Mouse (Mus musculus): ENCODE data around the gene Tmem108. TPM values are rescaled to one million over a fixed set of nuclear protein-coding genes. Genes with fewer than 3 reads are reported as not detected.
A peak's percentile ranks its signal among the peaks of the same experiment; 100 is the strongest.

The Tmem108 gene
- polyA plus RNA-seq, 1 experiment from 2014 or later, result 13.0 TPM

DNA sequence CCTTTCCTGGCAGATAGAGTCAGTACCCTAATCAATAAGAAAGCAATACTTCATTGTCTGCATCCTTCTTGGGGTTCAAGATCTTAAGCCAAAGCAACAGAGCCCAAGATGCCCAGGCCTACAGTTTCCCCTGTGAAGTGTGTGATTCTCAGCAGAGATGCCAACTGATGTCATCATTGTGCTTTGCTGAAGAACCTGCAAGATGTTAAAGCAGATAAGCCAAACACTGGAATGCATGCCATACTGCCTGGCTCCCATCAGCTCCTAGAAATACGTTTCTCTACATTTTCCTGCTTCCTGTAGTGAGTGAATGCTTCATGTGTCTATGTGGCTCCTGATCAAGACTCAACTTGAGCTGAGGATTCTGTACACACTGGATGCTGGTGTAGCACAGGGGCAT is 122.2 kb downstream of the Tmem108 start:
- Histone ChIP-seq H3K4me2 (ENCODE audit: low read depth, low read length) (no peak overlapping the region), H3K4me3 (ENCODE audit: low read length) (no peak overlapping the region), H3K27ac (ENCODE audit: low read length) (no peak overlapping the region), H3K27me3 (ENCODE audit: control insufficient read depth, insufficient read depth, low read depth, low read length) (no peaks in the 10 kb centered on the region), H3K9ac (ENCODE audit: low read length) (no peak overlapping the region), H3K36me3 (ENCODE audit: control insufficient read depth, insufficient read depth, low read length) (no peaks in the 10 kb centered on the region), H3K9me3 (ENCODE audit: control insufficient read depth, low read length) (no peaks in the 10 kb centered on the region), H3K4me1 (replicated peaks; ENCODE audit: control insufficient read depth, insufficient read depth, low read length) (no peaks in the 10 kb centered on the region; the same call in 1 of the 2 replicates)
- ATAC-seq (ENCODE audit: low read depth), result no peak
- WGBS, result 11% methylated on average over 1 of the region's 1 CpGs

DNA sequence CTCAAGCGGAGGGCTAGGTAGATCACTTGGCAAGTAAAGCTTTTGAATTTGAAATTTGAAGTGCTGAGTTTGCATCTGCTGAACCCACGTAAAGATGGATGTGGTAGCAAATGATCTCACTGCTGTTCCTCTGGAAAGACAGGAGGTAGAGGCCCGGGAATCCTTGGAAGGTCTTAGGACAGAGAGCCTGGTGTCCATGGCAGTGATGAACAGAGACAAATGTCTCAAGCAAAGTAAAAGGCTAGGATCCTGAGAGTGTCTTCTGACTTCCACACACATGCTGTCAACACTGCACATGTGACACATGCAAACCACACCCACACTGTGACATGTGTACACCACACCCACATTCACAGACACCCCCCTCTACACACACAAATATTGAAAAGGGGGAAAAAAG is 124.2 kb downstream of the Tmem108 start:
- Histone ChIP-seq H3K4me1 (replicated peaks; ENCODE audit: control insufficient read depth, insufficient read depth, low read length) (no peaks in the 10 kb centered on the region; the same call in 1 of the 2 replicates), H3K9ac (ENCODE audit: low read length) (no peak overlapping the region), H3K4me2 (ENCODE audit: low read depth, low read length) (no peak overlapping the region), H3K27ac (ENCODE audit: low read length) (no peak overlapping the region), H3K9me3 (ENCODE audit: control insufficient read depth, low read length) (no peaks in the 10 kb centered on the region), H3K36me3 (ENCODE audit: control insufficient read depth, insufficient read depth, low read length) (no peaks in the 10 kb centered on the region), H3K4me3 (ENCODE audit: low read length) (no peak overlapping the region), H3K27me3 (ENCODE audit: control insufficient read depth, insufficient read depth, low read depth, low read length) (no peaks in the 10 kb centered on the region)
- WGBS, result 57% methylated on average over 3 of the region's 3 CpGs
- ATAC-seq (ENCODE audit: low read depth), result no peak

DNA sequence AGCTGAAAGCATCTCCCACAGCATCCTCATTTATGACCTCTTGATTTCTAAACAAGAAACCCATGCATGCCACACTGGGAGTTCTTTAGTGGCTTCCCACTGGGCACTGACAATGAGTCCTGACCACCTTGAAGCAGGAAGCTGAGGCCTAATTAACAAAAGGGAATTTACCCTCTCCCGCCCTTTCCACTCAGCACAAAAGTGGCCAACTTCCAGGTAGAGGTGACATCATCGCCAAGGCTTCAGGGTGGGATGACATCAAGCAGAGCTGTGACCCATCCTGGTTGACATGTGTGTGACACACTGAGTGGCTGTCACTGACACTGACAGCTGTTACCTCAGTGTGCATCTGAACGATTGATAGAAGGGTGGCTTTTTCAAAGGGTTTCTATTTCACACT is 124.8 kb downstream of the Tmem108 start:
- no peak overlapping the region for H3K9ac ChIP-seq (ENCODE audit: low read length)
- H3K9me3 ChIP-seq (ENCODE audit: control insufficient read depth, low read length), result no peaks in the 10 kb centered on the region
- H3K4me1 ChIP-seq (replicated peaks; ENCODE audit: control insufficient read depth, insufficient read depth, low read length), result no peaks in the 10 kb centered on the region; the same call in 1 of the 2 replicates
- 37% methylated on average over 3 of the region's 3 CpGs for WGBS
- no peak overlapping the region for H3K4me2 ChIP-seq (ENCODE audit: low read depth, low read length)
- no peak overlapping the region for H3K27ac ChIP-seq (ENCODE audit: low read length)
- H3K27me3 ChIP-seq (ENCODE audit: control insufficient read depth, insufficient read depth, low read depth, low read length), result no peaks in the 10 kb centered on the region
- H3K4me3 ChIP-seq (ENCODE audit: low read length), result no peak overlapping the region
- no peaks in the 10 kb centered on the region for H3K36me3 ChIP-seq (ENCODE audit: control insufficient read depth, insufficient read depth, low read length)
- ATAC-seq (ENCODE audit: low read depth), result no peak

DNA sequence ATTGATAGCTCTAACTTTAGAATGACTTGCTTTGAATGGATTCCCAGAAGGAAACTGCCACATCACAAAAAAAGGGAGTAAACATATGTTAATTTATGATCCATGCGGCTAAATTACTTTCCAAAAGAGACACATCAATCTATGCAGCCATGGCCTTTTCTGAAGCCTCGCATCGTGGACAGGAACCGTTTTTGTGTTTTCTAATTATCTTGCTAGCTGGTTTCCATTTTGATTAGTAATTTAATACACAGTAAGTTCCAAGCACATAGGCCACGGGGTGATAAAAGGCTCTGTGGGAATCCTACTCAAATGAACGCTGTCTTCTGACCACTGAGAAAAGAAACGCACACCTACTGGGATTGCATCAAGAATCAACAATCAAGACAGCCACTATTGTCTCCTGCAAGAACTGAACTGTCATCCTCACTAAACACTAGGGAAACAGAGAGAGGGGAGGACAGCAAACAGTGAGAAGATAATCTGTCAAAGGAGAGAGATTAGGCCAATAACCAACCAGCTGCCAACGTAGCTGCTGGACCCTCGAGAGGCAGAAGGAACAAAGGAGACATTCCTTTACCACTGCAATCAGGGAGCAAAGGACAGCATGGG is 132.7 kb downstream of the Tmem108 start:
- H3K4me3 ChIP-seq (ENCODE audit: low read length), result no peak overlapping the region
- ATAC-seq (ENCODE audit: low read depth), result no peak; the same call in 1 of the 2 replicates
- H3K27ac ChIP-seq (ENCODE audit: low read length), result no peak overlapping the region
- no peaks in the 10 kb centered on the region for H3K27me3 ChIP-seq (ENCODE audit: control insufficient read depth, insufficient read depth, low read depth, low read length)
- no peaks in the 10 kb centered on the region for H3K9me3 ChIP-seq (ENCODE audit: control insufficient read depth, low read length)
- no peak overlapping the region for H3K9ac ChIP-seq (ENCODE audit: low read length)
- H3K4me1 ChIP-seq (replicated peaks; ENCODE audit: control insufficient read depth, insufficient read depth, low read length), result no peaks in the 10 kb centered on the region; the same call in 1 of the 2 replicates
- WGBS, result 32% methylated on average over 9 of the region's 9 CpGs
- no peaks in the 10 kb centered on the region for H3K36me3 ChIP-seq (ENCODE audit: control insufficient read depth, insufficient read depth, low read length)
- H3K4me2 ChIP-seq (ENCODE audit: low read depth, low read length), result no peak overlapping the region

DNA sequence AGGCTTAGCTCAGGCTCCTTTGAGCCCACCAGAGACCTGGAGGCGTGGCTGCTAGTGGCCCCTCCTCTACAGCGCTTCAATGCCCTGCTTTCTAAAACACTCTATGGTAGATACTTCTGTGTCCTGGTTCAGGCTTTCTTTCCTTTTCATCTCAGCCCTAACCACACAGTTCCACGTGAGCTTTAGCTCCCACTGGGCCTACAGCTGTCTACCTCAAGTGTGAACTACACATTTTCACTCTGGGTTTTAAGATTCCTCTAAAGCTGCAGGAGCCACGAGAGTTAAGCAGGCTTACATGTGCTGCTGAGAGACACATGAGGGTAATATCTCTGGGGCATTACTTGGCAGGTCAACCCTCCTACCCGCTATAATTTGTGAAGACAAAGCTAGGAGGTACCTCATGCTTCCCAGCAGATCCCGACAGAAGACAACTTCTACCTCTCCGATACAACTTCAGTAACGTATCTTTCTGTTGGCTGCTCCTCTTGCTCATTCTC is 134.2 kb downstream of the Tmem108 start:
- H3K4me1 ChIP-seq (replicated peaks; ENCODE audit: control insufficient read depth, insufficient read depth, low read length), result no peaks in the 10 kb centered on the region; the same call in 1 of the 2 replicates

DNA sequence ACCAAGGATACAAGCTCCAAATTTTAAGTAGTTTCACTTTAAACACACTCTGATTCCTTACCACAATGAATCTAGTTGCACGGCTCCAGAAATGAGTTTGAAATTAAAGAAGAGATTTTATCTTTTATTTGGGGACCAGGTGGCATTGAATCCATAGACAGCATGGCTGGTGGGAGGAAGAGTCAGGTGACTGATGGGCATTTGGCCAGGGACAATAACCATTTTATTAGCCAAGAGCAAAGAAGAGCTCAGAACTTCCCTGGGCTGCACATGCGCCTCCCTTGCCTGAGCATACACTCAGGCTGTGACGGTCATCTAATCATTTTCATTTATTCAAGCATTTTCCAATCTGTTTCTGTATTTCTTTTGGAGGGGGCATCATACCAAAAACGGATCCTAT is 135.5 kb downstream of the Tmem108 start:
- no peaks in the 10 kb centered on the region for H3K36me3 ChIP-seq (ENCODE audit: control insufficient read depth, insufficient read depth, low read length)
- no peak overlapping the region for H3K27ac ChIP-seq (ENCODE audit: low read length)
- H3K9ac ChIP-seq (ENCODE audit: low read length), result no peak overlapping the region
- no peaks in the 10 kb centered on the region for H3K9me3 ChIP-seq (ENCODE audit: control insufficient read depth, low read length)
- ATAC-seq (ENCODE audit: low read depth), result no peak
- H3K4me2 ChIP-seq (ENCODE audit: low read depth, low read length), result no peak overlapping the region
- no peak overlapping the region for H3K4me3 ChIP-seq (ENCODE audit: low read length)
- H3K4me1 ChIP-seq (replicated peaks; ENCODE audit: control insufficient read depth, insufficient read depth, low read length), result no peaks in the 10 kb centered on the region; the same call in 1 of the 2 replicates
- 82% methylated on average over 4 of the region's 4 CpGs for WGBS
- no peaks in the 10 kb centered on the region for H3K27me3 ChIP-seq (ENCODE audit: control insufficient read depth, insufficient read depth, low read depth, low read length)

More for the DNA sequence above, 134.2 kb downstream of the Tmem108 start:
- ATAC-seq (ENCODE audit: low read depth), result no peak
- no peaks in the 10 kb centered on the region for H3K36me3 ChIP-seq (ENCODE audit: control insufficient read depth, insufficient read depth, low read length)
- 89% methylated on average over 8 of the region's 8 CpGs for WGBS
- no peak overlapping the region for H3K4me3 ChIP-seq (ENCODE audit: low read length)
- H3K27ac ChIP-seq (ENCODE audit: low read length), result no peak overlapping the region
- H3K27me3 ChIP-seq (ENCODE audit: control insufficient read depth, insufficient read depth, low read depth, low read length), result no peaks in the 10 kb centered on the region
- no peak overlapping the region for H3K4me2 ChIP-seq (ENCODE audit: low read depth, low read length)
- no peaks in the 10 kb centered on the region for H3K9me3 ChIP-seq (ENCODE audit: control insufficient read depth, low read length)
- H3K9ac ChIP-seq (ENCODE audit: low read length), result no peak overlapping the region

DNA sequence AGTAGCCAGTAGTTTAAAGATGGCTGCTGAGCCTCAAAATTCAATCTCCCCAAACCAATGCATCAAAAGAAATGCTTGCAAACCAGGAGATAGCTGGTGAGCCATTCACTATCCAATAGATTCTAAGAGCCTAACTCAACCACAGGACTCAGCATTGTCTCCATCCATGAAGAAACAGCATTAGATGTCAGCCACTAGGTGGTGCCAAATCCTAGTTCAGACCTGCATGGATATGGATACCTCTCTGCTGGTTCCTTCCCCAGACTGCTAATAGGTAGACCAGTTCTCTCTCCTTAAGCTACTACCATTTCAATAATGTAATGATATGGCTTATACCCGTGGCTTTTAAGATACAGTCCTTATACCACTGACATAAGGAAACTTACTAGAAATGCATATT is 137.0 kb downstream of the Tmem108 start:
- Histone ChIP-seq H3K36me3 (ENCODE audit: control insufficient read depth, insufficient read depth, low read length) (no peaks in the 10 kb centered on the region), H3K9ac (ENCODE audit: low read length) (no peak overlapping the region), H3K4me1 (replicated peaks; ENCODE audit: control insufficient read depth, insufficient read depth, low read length) (no peaks in the 10 kb centered on the region; the same call in 1 of the 2 replicates), H3K9me3 (ENCODE audit: control insufficient read depth, low read length) (no peaks in the 10 kb centered on the region), H3K27me3 (ENCODE audit: control insufficient read depth, insufficient read depth, low read depth, low read length) (no peaks in the 10 kb centered on the region), H3K27ac (ENCODE audit: low read length) (no peak overlapping the region), H3K4me3 (ENCODE audit: low read length) (no peak overlapping the region), H3K4me2 (ENCODE audit: low read depth, low read length) (no peak overlapping the region)
- ATAC-seq (ENCODE audit: low read depth), result peak; percentile 59
- 55% methylated on average over 1 of the region's 1 CpGs for WGBS

DNA sequence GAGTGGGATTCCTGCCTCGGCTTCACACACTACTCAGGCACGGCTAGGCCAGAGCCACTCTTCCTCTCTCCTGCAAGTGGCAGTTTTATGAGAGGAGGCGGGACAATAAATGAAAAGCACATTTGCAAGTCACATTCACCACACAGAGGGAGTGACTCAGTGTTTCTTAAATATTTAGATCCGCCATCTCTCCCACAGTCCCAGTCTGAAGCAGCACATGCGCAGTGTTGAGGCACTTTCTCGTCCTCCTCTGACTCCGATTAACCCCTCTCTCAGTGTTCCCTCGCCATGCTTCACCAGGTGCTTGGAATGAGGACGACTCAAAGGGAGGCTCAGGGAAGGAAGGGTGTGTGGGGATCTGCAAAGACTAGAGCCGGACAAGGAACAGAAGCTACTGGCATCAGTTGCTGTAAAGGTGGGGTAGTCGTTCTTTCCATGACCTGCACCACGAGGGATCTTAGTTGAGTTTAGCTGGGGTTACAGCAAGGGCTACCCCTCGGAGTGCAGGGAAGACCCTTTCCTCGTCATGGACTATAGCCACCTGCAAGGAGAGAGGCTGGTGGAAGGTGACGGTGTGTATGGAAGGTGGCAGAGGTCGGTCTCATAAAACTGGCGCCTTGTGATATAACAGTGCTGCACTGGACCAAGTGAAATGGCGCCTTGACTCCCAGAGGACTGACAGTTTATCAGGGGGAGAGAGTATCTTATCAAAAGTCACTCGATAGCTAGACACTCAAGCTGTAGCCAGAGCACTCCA is 137.9 kb downstream of the Tmem108 start:
- H3K9ac ChIP-seq (ENCODE audit: low read length), result no peak overlapping the region
- no peak for ATAC-seq (ENCODE audit: low read depth)
- no peaks in the 10 kb centered on the region for H3K4me1 ChIP-seq (replicated peaks; ENCODE audit: control insufficient read depth, insufficient read depth, low read length)
- H3K36me3 ChIP-seq (ENCODE audit: control insufficient read depth, insufficient read depth, low read length), result no peaks in the 10 kb centered on the region
- no peak overlapping the region for H3K4me2 ChIP-seq (ENCODE audit: low read depth, low read length)
- no peaks in the 10 kb centered on the region for H3K9me3 ChIP-seq (ENCODE audit: control insufficient read depth, low read length)
- H3K27ac ChIP-seq (ENCODE audit: low read length), result no peak overlapping the region
- 74% methylated on average over 19 of the region's 19 CpGs for WGBS
- no peaks in the 10 kb centered on the region for H3K27me3 ChIP-seq (ENCODE audit: control insufficient read depth, insufficient read depth, low read depth, low read length)
- no peak overlapping the region for H3K4me3 ChIP-seq (ENCODE audit: low read length)

DNA sequence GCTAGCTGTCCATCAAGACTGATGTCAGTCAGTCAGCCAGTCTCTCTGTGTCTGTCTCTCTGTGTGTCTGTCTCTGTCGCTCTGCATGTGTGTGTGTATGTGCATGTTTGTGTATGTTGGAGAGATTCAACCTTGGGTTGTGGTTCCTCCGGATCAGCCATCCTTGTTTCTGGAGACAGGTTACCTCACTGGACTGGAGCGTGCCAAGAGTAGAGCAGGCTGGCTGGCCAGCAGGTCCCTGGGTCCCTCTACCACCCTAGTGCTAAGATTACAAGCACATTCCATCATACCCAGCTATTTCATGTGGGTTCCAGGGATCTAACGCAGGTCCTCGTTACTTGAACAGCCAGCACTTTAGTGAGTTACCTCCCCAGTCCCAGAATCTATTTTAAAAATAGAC is 138.6 kb downstream of the Tmem108 start:
- no peak overlapping the region for H3K9ac ChIP-seq (ENCODE audit: low read length)
- H3K4me3 ChIP-seq (ENCODE audit: low read length), result no peak overlapping the region
- H3K4me1 ChIP-seq (replicated peaks; ENCODE audit: control insufficient read depth, insufficient read depth, low read length), result no peaks in the 10 kb centered on the region
- no peaks in the 10 kb centered on the region for H3K9me3 ChIP-seq (ENCODE audit: control insufficient read depth, low read length)
- no peak overlapping the region for H3K27ac ChIP-seq (ENCODE audit: low read length)
- H3K36me3 ChIP-seq (ENCODE audit: control insufficient read depth, insufficient read depth, low read length), result no peaks in the 10 kb centered on the region
- no peaks in the 10 kb centered on the region for H3K27me3 ChIP-seq (ENCODE audit: control insufficient read depth, insufficient read depth, low read depth, low read length)
- 85% methylated on average over 5 of the region's 5 CpGs for WGBS
- H3K4me2 ChIP-seq (ENCODE audit: low read depth, low read length), result no peak overlapping the region
- ATAC-seq (ENCODE audit: low read depth), result no peak

All from lung, embryonic 16.5 days (tissue).